Comparison of ENCODE assay signal across 9 mouse cellular contexts in the genomic region with DNA sequence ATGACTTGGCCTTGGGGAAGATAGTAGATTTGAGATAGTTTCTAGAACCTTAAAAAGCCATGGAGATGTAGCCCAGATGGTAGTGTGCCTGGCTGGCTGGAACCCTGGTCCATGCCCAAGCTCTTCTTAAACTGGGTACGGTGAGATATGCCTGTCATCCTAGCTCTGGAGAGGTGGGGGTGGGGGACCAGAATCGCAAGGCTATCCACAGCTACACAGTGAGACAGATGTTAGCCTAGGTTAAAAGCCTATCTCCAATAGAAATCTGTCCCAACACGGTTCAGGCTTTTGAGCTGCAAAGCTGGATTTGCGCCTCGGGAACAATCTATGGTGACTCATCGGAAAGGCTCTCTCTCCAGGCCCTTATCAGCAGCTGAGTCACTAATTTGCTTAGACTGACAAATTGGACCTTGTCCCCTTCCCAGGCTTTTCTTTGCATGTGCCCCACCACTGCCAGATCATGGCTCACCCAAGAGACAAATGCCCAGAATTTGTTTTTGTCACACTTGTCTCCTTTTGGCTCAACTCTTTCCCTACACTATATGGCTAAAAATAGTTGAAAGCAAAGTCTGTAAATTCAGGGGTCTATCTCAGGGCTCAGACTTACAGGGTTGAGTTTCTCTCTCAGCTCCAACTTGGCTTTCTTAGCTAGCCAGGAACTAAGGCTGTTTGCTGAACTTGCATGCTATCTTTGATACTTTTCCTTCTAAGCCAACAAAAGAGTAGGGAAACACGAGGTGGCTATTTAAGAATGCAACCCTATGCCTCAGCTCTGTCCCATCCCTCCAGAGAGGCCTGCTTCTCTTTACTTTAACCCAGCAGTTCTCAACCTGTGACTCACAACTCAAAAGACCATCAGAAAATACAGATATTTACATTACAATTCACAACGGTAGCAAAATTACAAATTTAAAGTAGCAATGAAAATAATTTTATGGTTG. TPM values are rescaled to one million over a fixed set of nuclear protein-coding genes. Genes with fewer than 3 reads are reported as not detected.
DNase-seq lines count a peak whose midpoint lies in the region; ATAC-seq and TF ChIP-seq lines count a peak whose summit lies in the region.
"Had no signal": no experiment of that assay in that cellular context is flagged by ENCODE, and none has a peak within 500 bp of the region (broad histone marks: within the 10 kb centered on the region; RNA-seq: fewer than 3 reads in every experiment).

No protein-coding gene starts in this region.

- no peak overlapping the region for H3K9ac ChIP-seq in ES-E14 (ENCODE audit: insufficient read depth, low read depth, low read length, poor library complexity, severe bottlenecking)
- H3K9ac ChIP-seq in heart, embryonic 16.5 days (ENCODE audit: low read length), result no peak overlapping the region

- DNase-seq in ES-E14 (ENCODE audit: low read depth, low spot score) (no peak), adipocyte (ENCODE audit: low spot score) (peak; percentile 68)
- DNase-seq in lung, postnatal 14 days, result peak; percentile 34
- no peak for DNase-seq in layer of hippocampus, postnatal 10 days (ENCODE audit: low spot score in 2 of 2)
- no peak for DNase-seq in cerebellum, postnatal 10 days
- no peak for DNase-seq in left cerebral cortex, adult 11 months (ENCODE audit: low spot score)
- DNase-seq: thymus, postnatal 25 days had no signal

- H3K9me3 ChIP-seq in ES-E14 (ENCODE audit: control insufficient read depth, insufficient read depth, low read depth, low read length), result no peaks in the 10 kb centered on the region
- H3K9me3 ChIP-seq in heart, embryonic 16.5 days (replicated peaks; ENCODE audit: control insufficient read depth, low read length), result peaks cover 4% of the 10 kb centered on the region

- H3K4me1 ChIP-seq in ES-E14 (ENCODE audit: control insufficient read depth in 2 of 2, insufficient read depth in 2 of 2, low read length in 2 of 2, poor library complexity in 1 of 2), result no peaks in the 10 kb centered on the region; a peak in 1 of 4 replicates
- H3K4me1 ChIP-seq in heart, embryonic 16.5 days (ENCODE audit: control insufficient read depth, insufficient read depth, low read length), result peaks cover 30% of the 10 kb centered on the region

- no peak overlapping the region for H3K4me2 ChIP-seq in heart, embryonic 16.5 days (ENCODE audit: low read depth, low read length)

- in situ Hi-C loops in ES-E14 (cut with MboI; ENCODE audit: low sequenced_read_pairs in 2 of 2, unreplicated experiment in 2 of 2), result no loop called here

- peak; percentile 55; the same call in 1 of the 2 replicates for ATAC-seq in heart, embryonic 16.5 days (replicated peaks; ENCODE audit: extremely low read depth, insufficient read depth, low FRiP score)

- H3K27me3 ChIP-seq in heart, embryonic 16.5 days (ENCODE audit: control insufficient read depth, insufficient read depth, low read length), result no peaks in the 10 kb centered on the region

- H3K36me3 ChIP-seq in ES-E14 (ENCODE audit: control insufficient read depth, insufficient read depth, low read length, poor library complexity, severe bottlenecking), result no peaks in the 10 kb centered on the region
- no peaks in the 10 kb centered on the region for H3K36me3 ChIP-seq in heart, embryonic 16.5 days (ENCODE audit: control insufficient read depth, insufficient read depth)

- H3K27ac ChIP-seq in ES-E14 (ENCODE audit: insufficient read depth, low read depth, low read length, poor library complexity, severe bottlenecking), result no peak overlapping the region
- H3K27ac ChIP-seq in heart, embryonic 16.5 days (ENCODE audit: low read length), result peak overlapping the region; percentile 69

- 29% methylated on average over 8 of the region's 8 CpGs for WGBS in heart, embryonic 16.5 days

- no peak overlapping the region for H3K4me3 ChIP-seq in ES-E14 (ENCODE audit: insufficient read depth in 1 of 2, low read depth in 1 of 2, low read length in 2 of 2, poor library complexity in 1 of 2, severe bottlenecking in 1 of 2)
- no peak overlapping the region for H3K4me3 ChIP-seq in heart, embryonic 16.5 days (ENCODE audit: low read length)

TF ChIP-seq in ES-E14, 5 proteins besides CTCF, POLR2A, EP300 and RAD21:
- TF ChIP-seq CHD2 (IDR thresholded peaks at IDR 0.05; ENCODE audit: low read depth, low read length) (no peak), MAFK (IDR thresholded peaks at IDR 0.05; ENCODE audit: insufficient read depth, low read depth, low read length) (0 out of 2 replicates have a peak, but pooled peaks have one; percentile 46), HCFC1 (IDR thresholded peaks at IDR 0.05; ENCODE audit: borderline replicate concordance, insufficient read depth, low read length) (no peak)

RNA-seq across cellular contexts. Expression of a gene that starts 30.3 kb away (rescaled TPM):
- total RNA-seq in ES-E14 (2012; rRNA removed), result 10.5 and 12.0 TPM in 2 replicates
- 43.5 and 45.5 TPM in 2 replicates for polyA plus RNA-seq in heart, embryonic 16.5 days (2015; fragmentation: Nextera tagmentation; extraction: Ambion mirVana)
- 10 to 100 TPM; 23.2 to 24.5 TPM for total RNA-seq in layer of hippocampus, postnatal 10 days (2021)

RNA-seq across cellular contexts. Expression of a gene that starts 40.4 kb away (rescaled TPM):
- total RNA-seq in ES-E14 (2012; rRNA removed), result 3.2 TPM in 2 replicates
- polyA plus RNA-seq in heart, embryonic 16.5 days (2015; fragmentation: Nextera tagmentation; extraction: Ambion mirVana), result 0.38 and 0.82 TPM in 2 replicates
- under 1 TPM; 0.57 to 0.76 TPM for total RNA-seq in layer of hippocampus, postnatal 10 days (2021)
- total RNA-seq: hematopoietic stem cell, adult 5-6 weeks had no signal

RNA-seq across cellular contexts. Expression of a gene that starts 53.6 kb away (rescaled TPM):
- total RNA-seq in ES-E14 (2012; rRNA removed), result 37.3 and 44.5 TPM in 2 replicates
- 16.8 and 20.4 TPM in 2 replicates for polyA plus RNA-seq in heart, embryonic 16.5 days (2015; fragmentation: Nextera tagmentation; extraction: Ambion mirVana)
- total RNA-seq in layer of hippocampus, postnatal 10 days (2021), result 10 to 100 TPM; 79.1 to 79.4 TPM

Comparison
In these comparisons a context has a peak if more than half of its experiments do, and no peak if none do; other contexts are left out.
1. DNase-seq: peak in adipocyte (single experiment) and lung, postnatal 14 days (single experiment); none in ES-E14 (single experiment), layer of hippocampus, postnatal 10 days (0 of 2), cerebellum, postnatal 10 days (0 of 2) and left cerebral cortex, adult 11 months (single experiment).